ENCODE assay signal across 31 mouse cellular contexts in genomic region chr17:15401716-15402115, GRCm38 (mm10). TPM values are rescaled to one million over a fixed set of nuclear protein-coding genes. Genes with fewer than 3 reads are reported as not detected.
"Had no signal": no experiment of that assay in that cellular context is flagged by ENCODE, and none has a peak within 500 bp of the region (broad histone marks: within the 10 kb centered on the region; RNA-seq: fewer than 3 reads in every experiment).

No protein-coding gene starts in this region.

- H3K27me3 ChIP-seq: limb, embryonic 12.5 days; limb, embryonic 13.5 days; limb, embryonic 15.5 days; liver, embryonic 13.5 days; liver, embryonic 15.5 days; lung, embryonic 15.5 days; megakaryocyte, embryonic 14.5 days; midbrain, embryonic 12.5 days; midbrain, embryonic 13.5 days; midbrain, embryonic 15.5 days; neural tube, embryonic 12.5 days; neural tube, embryonic 13.5 days had no signal

- H3K4me2 ChIP-seq: limb, embryonic 12.5 days; limb, embryonic 13.5 days; limb, embryonic 15.5 days; liver, embryonic 11.5 days; liver, embryonic 13.5 days; liver, embryonic 15.5 days; lung, embryonic 14.5 days; lung, embryonic 15.5 days; midbrain, embryonic 11.5 days; midbrain, embryonic 12.5 days; midbrain, embryonic 13.5 days; midbrain, embryonic 15.5 days; neural tube, embryonic 12.5 days; neural tube, embryonic 13.5 days had no signal

- H3K4me3 ChIP-seq: left cerebral cortex, adult 2 months; limb, embryonic 10.5 days; limb, embryonic 12.5 days; limb, embryonic 13.5 days; limb, embryonic 15.5 days; liver, embryonic 13.5 days; liver, embryonic 15.5 days; lung, embryonic 15.5 days; megakaryocyte, embryonic 14.5 days; midbrain, embryonic 12.5 days; midbrain, embryonic 13.5 days; midbrain, embryonic 15.5 days; myocyte; neural tube, embryonic 12.5 days; neural tube, embryonic 13.5 days had no signal

- H3K9me3 ChIP-seq: limb, embryonic 10.5 days; limb, embryonic 12.5 days; limb, embryonic 13.5 days; limb, embryonic 15.5 days; liver, embryonic 13.5 days; liver, embryonic 15.5 days; lung, embryonic 15.5 days; megakaryocyte, embryonic 14.5 days; midbrain, embryonic 12.5 days; midbrain, embryonic 13.5 days; midbrain, embryonic 15.5 days; neural tube, embryonic 12.5 days; neural tube, embryonic 13.5 days had no signal

- DNase-seq: left cerebral cortex, postnatal 4 days; liver; liver, embryonic 13.5 days; lung, adult 18-20 months; lung, adult 2 months; lung, embryonic 14.5 days; lung, postnatal 10 days; lung, postnatal 14 days; lung, postnatal 36 days; lung, postnatal 4 days; midbrain, embryonic 14.5 days had no signal

- H3K9ac ChIP-seq: limb, embryonic 12.5 days; limb, embryonic 13.5 days; limb, embryonic 15.5 days; liver, embryonic 13.5 days; liver, embryonic 14.5 days; liver, embryonic 15.5 days; lung, embryonic 14.5 days; lung, embryonic 15.5 days; midbrain, embryonic 12.5 days; midbrain, embryonic 13.5 days; midbrain, embryonic 15.5 days; neural tube, embryonic 12.5 days; neural tube, embryonic 13.5 days had no signal

- ATAC-seq: lung, postnatal 0 days; midbrain, embryonic 13.5 days; midbrain, embryonic 15.5 days had no signal

- H3K27ac ChIP-seq: left cerebral cortex, adult 2 months; limb, embryonic 10.5 days; limb, embryonic 12.5 days; limb, embryonic 13.5 days; limb, embryonic 15.5 days; liver, embryonic 13.5 days; liver, embryonic 14.5 days; liver, embryonic 15.5 days; lung, embryonic 15.5 days; macrophage; midbrain, embryonic 12.5 days; midbrain, embryonic 13.5 days; midbrain, embryonic 15.5 days; neural tube, embryonic 12.5 days; neural tube, embryonic 13.5 days had no signal

RNA-seq across cellular contexts. Expression of gene Dll1, which starts 25.0 kb away (rescaled TPM):
- total RNA-seq: megakaryocyte progenitor cell, adult 5-6 weeks had no signal
